In genomic region chr11:38828375-38828774, GRCm38 (mm10) we compare ENCODE assay signal across 15 mouse cellular contexts.
"Had no signal": no experiment of that assay in that cellular context is flagged by ENCODE, and none has a peak within 500 bp of the region (broad histone marks: within the 10 kb centered on the region; RNA-seq: fewer than 3 reads in every experiment).

No protein-coding gene starts in this region.

- H3K9me3 ChIP-seq: neural tube, embryonic 13.5 days; neural tube, embryonic 15.5 days; stomach, embryonic 15.5 days had no signal

- H3K4me1 ChIP-seq: neural tube, embryonic 13.5 days; neural tube, embryonic 15.5 days; stomach, embryonic 15.5 days had no signal

- H3K4me2 ChIP-seq: neural tube, embryonic 13.5 days; neural tube, embryonic 15.5 days; stomach, embryonic 15.5 days had no signal

- H3K27ac ChIP-seq: neural tube, embryonic 13.5 days; neural tube, embryonic 15.5 days; stomach, embryonic 15.5 days; stomach, postnatal 0 days had no signal

- H3K4me3 ChIP-seq: neural tube, embryonic 13.5 days; neural tube, embryonic 15.5 days; stomach, embryonic 15.5 days had no signal

- H3K9ac ChIP-seq: neural tube, embryonic 13.5 days; neural tube, embryonic 15.5 days; stomach, embryonic 15.5 days had no signal

- H3K36me3 ChIP-seq: neural tube, embryonic 13.5 days; neural tube, embryonic 15.5 days; stomach, embryonic 15.5 days had no signal

- DNase-seq: right cerebral cortex, adult 18-20 months; right cerebral cortex, postnatal 14 days; right cerebral cortex, postnatal 25 days; right cerebral cortex, postnatal 4 days; spleen, adult 18-20 months; thymus, adult 18-20 months; thymus, adult 2 months; thymus, postnatal 14 days; thymus, postnatal 25 days; thymus, postnatal 36 days; thymus, postnatal 4 days had no signal

- H3K27me3 ChIP-seq: neural tube, embryonic 13.5 days; neural tube, embryonic 15.5 days; stomach, embryonic 15.5 days had no signal
